In the genomic region with DNA sequence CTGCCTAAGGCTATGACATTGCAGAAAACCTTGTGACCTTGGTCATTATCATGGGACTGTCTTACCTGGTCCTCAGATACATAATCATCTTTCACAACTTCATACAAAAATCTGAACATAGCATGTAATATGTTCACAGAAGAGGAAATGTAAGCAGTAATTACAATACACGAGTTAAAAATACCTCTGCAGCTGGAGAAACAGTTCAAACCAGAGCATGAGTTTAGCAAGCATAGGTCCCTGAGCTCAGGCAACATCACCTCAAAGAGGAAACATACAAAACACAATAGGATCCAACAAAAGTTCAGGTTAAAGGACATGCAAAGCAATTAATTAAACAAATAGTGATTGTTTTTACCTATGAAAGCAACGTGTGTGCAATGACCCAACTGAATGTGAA, we compare ENCODE assay signal across 25 mouse cellular contexts. TPM values are rescaled to one million over a fixed set of nuclear protein-coding genes. Genes with fewer than 3 reads are reported as not detected.
DNase-seq lines count a peak whose midpoint lies in the region; ATAC-seq and TF ChIP-seq lines count a peak whose summit lies in the region.
"Had no signal": no experiment of that assay in that cellular context is flagged by ENCODE, and none has a peak within 500 bp of the region (broad histone marks: within the 10 kb centered on the region; RNA-seq: fewer than 3 reads in every experiment).

No protein-coding gene starts in this region.

- no peak for TF ChIP-seq POLR2A in lung, adult 2 months (IDR thresholded peaks at IDR 0.05; ENCODE audit: borderline replicate concordance, extremely low read depth, low read depth, low read length)

- H3K4me1 ChIP-seq in midbrain, embryonic 11.5 days (ENCODE audit: control insufficient read depth, insufficient read depth, low read length), result no peaks in the 10 kb centered on the region
- H3K4me1 ChIP-seq in midbrain, embryonic 13.5 days (replicated peaks), result no peaks in the 10 kb centered on the region
- peaks cover 4% of the 10 kb centered on the region for H3K4me1 ChIP-seq in lung, adult 2 months (ENCODE audit: control insufficient read depth, insufficient read depth, low read length)
- H3K4me1 ChIP-seq: embryonic facial prominence, embryonic 10.5 days; embryonic facial prominence, embryonic 13.5 days; forebrain, embryonic 12.5 days; forebrain, embryonic 15.5 days; heart, embryonic 10.5 days; heart, embryonic 13.5 days; hindbrain, embryonic 10.5 days; hindbrain, embryonic 13.5 days had no signal

- no peak overlapping the region for H3K9ac ChIP-seq in midbrain, embryonic 11.5 days (ENCODE audit: low read length)
- H3K9ac ChIP-seq in midbrain, embryonic 13.5 days (replicated peaks), result no peak overlapping the region
- H3K9ac ChIP-seq: embryonic facial prominence, embryonic 13.5 days; forebrain, embryonic 12.5 days; forebrain, embryonic 15.5 days; heart, embryonic 13.5 days; hindbrain, embryonic 13.5 days had no signal

- TF ChIP-seq CTCF in lung, adult 2 months (IDR thresholded peaks at IDR 0.05; ENCODE audit: insufficient read depth, low read length), result no peak

- H3K4me2 ChIP-seq in midbrain, embryonic 11.5 days, result no peak overlapping the region
- H3K4me2 ChIP-seq in midbrain, embryonic 13.5 days (replicated peaks), result no peak overlapping the region
- H3K4me2 ChIP-seq: embryonic facial prominence, embryonic 13.5 days; forebrain, embryonic 12.5 days; forebrain, embryonic 15.5 days; heart, embryonic 13.5 days; hindbrain, embryonic 13.5 days had no signal

- H3K36me3 ChIP-seq in midbrain, embryonic 11.5 days (ENCODE audit: control insufficient read depth, insufficient read depth, low read length), result no peaks in the 10 kb centered on the region
- H3K36me3 ChIP-seq in midbrain, embryonic 13.5 days, result no peaks in the 10 kb centered on the region
- H3K36me3 ChIP-seq: embryonic facial prominence, embryonic 10.5 days; embryonic facial prominence, embryonic 13.5 days; forebrain, embryonic 12.5 days; forebrain, embryonic 15.5 days; heart, embryonic 10.5 days; heart, embryonic 13.5 days; hindbrain, embryonic 10.5 days; hindbrain, embryonic 13.5 days had no signal

- WGBS in midbrain, embryonic 11.5 days, result 79% methylated on average over 2 of the region's 2 CpGs
- 71% methylated on average over 2 of the region's 2 CpGs for WGBS in midbrain, embryonic 13.5 days
- 52% methylated on average over 2 of the region's 2 CpGs for WGBS in lung, adult 2 months

- H3K27me3 ChIP-seq in midbrain, embryonic 11.5 days (ENCODE audit: control insufficient read depth, insufficient read depth, low read length), result no peaks in the 10 kb centered on the region
- no peaks in the 10 kb centered on the region for H3K27me3 ChIP-seq in midbrain, embryonic 13.5 days
- H3K27me3 ChIP-seq: embryonic facial prominence, embryonic 13.5 days; forebrain, embryonic 12.5 days; forebrain, embryonic 15.5 days; heart, embryonic 13.5 days; hindbrain, embryonic 13.5 days had no signal

- no peaks in the 10 kb centered on the region for H3K9me3 ChIP-seq in midbrain, embryonic 11.5 days (ENCODE audit: control insufficient read depth, low read length)
- no peaks in the 10 kb centered on the region for H3K9me3 ChIP-seq in midbrain, embryonic 13.5 days
- H3K9me3 ChIP-seq: embryonic facial prominence, embryonic 10.5 days; embryonic facial prominence, embryonic 13.5 days; forebrain, embryonic 12.5 days; forebrain, embryonic 15.5 days; heart, embryonic 10.5 days; heart, embryonic 13.5 days; hindbrain, embryonic 10.5 days; hindbrain, embryonic 13.5 days had no signal

- H3K4me3 ChIP-seq in midbrain, embryonic 11.5 days (ENCODE audit: low read depth, low read length), result no peak overlapping the region
- H3K4me3 ChIP-seq in midbrain, embryonic 13.5 days (replicated peaks), result no peak overlapping the region
- H3K4me3 ChIP-seq in lung, adult 2 months (replicated peaks; ENCODE audit: extremely low read depth, low read depth, low read length), result no peak overlapping the region
- H3K4me3 ChIP-seq: embryonic facial prominence, embryonic 10.5 days; embryonic facial prominence, embryonic 13.5 days; erythroblast, embryonic 14.5 days; forebrain, embryonic 12.5 days; forebrain, embryonic 15.5 days; heart, adult 2 months; heart, embryonic 10.5 days; heart, embryonic 13.5 days; hindbrain, embryonic 10.5 days; hindbrain, embryonic 13.5 days had no signal

- H3K27ac ChIP-seq in midbrain, embryonic 11.5 days (ENCODE audit: low read depth, low read length), result no peak overlapping the region
- H3K27ac ChIP-seq in midbrain, embryonic 13.5 days, result no peak overlapping the region
- H3K27ac ChIP-seq: embryonic facial prominence, embryonic 10.5 days; embryonic facial prominence, embryonic 13.5 days; forebrain, embryonic 12.5 days; forebrain, embryonic 15.5 days; heart, adult 2 months; heart, embryonic 10.5 days; heart, embryonic 13.5 days; hindbrain, embryonic 10.5 days; hindbrain, embryonic 13.5 days had no signal

- DNase-seq in midbrain, embryonic 11.5 days (ENCODE audit: low spot score, missing footprints), result peak; percentile 76
- DNase-seq in thymus, postnatal 0 days (ENCODE audit: low spot score), result peak; percentile 53
- DNase-seq in thymus, postnatal 4 days, result no peak
- no peak for DNase-seq in right cerebral cortex, postnatal 14 days
- DNase-seq in lung, adult 2 months, result no peak
- DNase-seq: adrenal gland, adult 8-10 months; adrenal gland, postnatal 25 days; cerebellum, adult 2 months; cerebellum, adult 9-11 months; cerebellum, postnatal 25 days; gastrocnemius, postnatal 25 days; heart, adult 2 months; heart, postnatal 36 days had no signal

- ATAC-seq in midbrain, embryonic 11.5 days (ENCODE audit: low FRiP score), result no peak
- ATAC-seq in midbrain, embryonic 13.5 days, result no peak
- ATAC-seq in granulocyte monocyte progenitor cell, adult 5-6 weeks (replicated peaks; ENCODE audit: poor library complexity, severe bottlenecking), result peak; percentile 9; the same call in 1 of the 2 replicates
- ATAC-seq: hindbrain, embryonic 16.5 days had no signal

RNA-seq across cellular contexts. Expression of a gene that starts 17.8 kb away (rescaled TPM):
- polyA plus RNA-seq in midbrain, embryonic 11.5 days (2014; fragmentation: Nextera tagmentation; extraction: Ambion mirVana), result 0.98 and 2.0 TPM in 2 replicates
- 0.61 and 1.2 TPM in 2 replicates for polyA plus RNA-seq in midbrain, embryonic 13.5 days (2015; fragmentation: Nextera tagmentation; extraction: Ambion mirVana)
- 408 and 445 TPM in 2 replicates for polyA plus RNA-seq in thymus, postnatal 0 days (2015; fragmentation: Nextera tagmentation; extraction: Ambion mirVana)
- total RNA-seq in granulocyte monocyte progenitor cell, adult 5-6 weeks (2014; fragmentation: Nextera tagmentation), result 114 and 122 TPM in 2 replicates
- 166 and 176 TPM in 2 replicates for total RNA-seq in granulocyte monocyte progenitor cell, adult 5-6 weeks (2017)
- 37.0 and 38.1 TPM in 2 replicates for polyA plus RNA-seq in lung, adult 2 months (2012; rRNA removed)
- polyA plus RNA-seq: erythroblast, embryonic 14.5 days had no signal

Comparison
In these comparisons a context has a peak if more than half of its experiments do, and no peak if none do; other contexts are left out.
1. DNase-seq: peak in midbrain, embryonic 11.5 days (single experiment) and thymus, postnatal 0 days (single experiment); none in thymus, postnatal 4 days (single experiment), right cerebral cortex, postnatal 14 days (single experiment) and lung, adult 2 months (single experiment).
2. RNA of a gene that starts 17.8 kb away (polyA plus RNA-seq): 408 to 445 TPM in thymus, postnatal 0 days and 37.0 to 38.1 TPM in lung, adult 2 months; 0.98 to 2.0 TPM in midbrain, embryonic 11.5 days and 0.61 to 1.2 TPM in midbrain, embryonic 13.5 days; every median in the first group is over 10 times any median in the second.